Mouse (Mus musculus) midbrain, embryonic 15.5 days (tissue): Measurements from ENCODE around the gene Epgn. TPM values are rescaled to one million over a fixed set of nuclear protein-coding genes. Genes with fewer than 3 reads are reported as not detected.

Source experiments
- ATAC-seq: fragments of 200-750 bp; cut with Nextera tagmentation; replicated peaks from 2 replicates; pipeline ENCODE4 v1.8.0; 2017; ENCODE audit warnings: moderate TSS enrichment
- H3K27ac ChIP-seq: fragments of 300-500 bp; sonication (generic); 2 replicates; pipeline ENCODE4 v1.5.1; 2015; ENCODE audit warnings: mild to moderate bottlenecking, inconsistent platforms
- H3K27me3 ChIP-seq: fragments of 300-500 bp; sonication (generic); replicated peaks from 2 replicates; pipeline ENCODE4 v1.6.1; 2015; ENCODE audit warnings: inconsistent platforms
- H3K36me3 ChIP-seq: fragments of 300-500 bp; sonication (generic); replicated peaks from 2 replicates; pipeline ENCODE4 v1.6.1; 2015; ENCODE audit warnings: inconsistent platforms
- H3K4me1 ChIP-seq: fragments of 300-500 bp; sonication (generic); 2 replicates; pipeline ENCODE4 v1.6.1; 2015; ENCODE audit warnings: inconsistent platforms
- H3K4me2 ChIP-seq: fragments of 300-500 bp; sonication (generic); 2 replicates; pipeline ENCODE4 v1.6.1; 2015; ENCODE audit warnings: inconsistent platforms, mild to moderate bottlenecking, moderate library complexity
- H3K4me3 ChIP-seq: fragments of 300-500 bp; sonication (generic); 2 replicates; pipeline ENCODE4 v1.5.1; 2015; ENCODE audit warnings: mild to moderate bottlenecking, inconsistent platforms
- H3K9ac ChIP-seq: fragments of 300-500 bp; sonication (generic); 2 replicates; pipeline ENCODE4 v1.6.1; 2015; ENCODE audit warnings: mild to moderate bottlenecking, inconsistent platforms
- H3K9me3 ChIP-seq: fragments of 300-500 bp; sonication (generic); 2 replicates; pipeline ENCODE4 v1.6.1; 2016; ENCODE audit warnings: inconsistent platforms
- WGBS: fragments of 180-500 bp; shearing (Covaris S2); methylation state at CpG from one replicate; pipeline ENCODE4 v1.1.7; 2015; ENCODE audit warnings: mixed read lengths; 5-methylcytosine and 5-hydroxymethylcytosine counted together
- polyA plus RNA-seq: library from polyadenylated mRNA; unstranded; fragments of >200 nt; fragmentation: Nextera tagmentation; extraction: Ambion mirVana; gene quantifications from 2 replicates; pipeline ENCODE4 v1.2.1, GENCODE M21; 2015

Epgn gene
- not detected in 2 replicates for polyA plus RNA-seq

DNA sequence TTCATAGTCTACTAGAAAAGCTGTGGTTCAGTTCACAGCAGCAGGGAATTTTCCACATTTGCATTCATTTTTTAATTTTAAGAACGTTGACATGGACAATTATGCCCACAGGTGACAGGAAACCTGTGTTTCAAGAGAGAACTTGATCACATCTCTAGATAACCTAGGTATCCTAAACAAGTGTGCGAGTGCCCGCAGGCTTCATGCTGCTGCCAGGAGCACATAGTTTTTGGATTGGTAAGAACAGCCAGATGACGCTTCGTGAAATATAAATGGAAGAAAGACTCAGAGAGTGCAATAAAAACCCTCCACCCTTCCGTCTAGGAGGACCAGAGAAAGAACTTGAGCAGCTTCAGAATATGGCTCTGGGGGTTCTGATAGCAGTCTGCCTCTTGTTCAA, at the start of gene Epgn:
Gene Epgn (plus strand): TSS at position 301 of the 400 bp plus-strand sequence.
- 83% methylated on average over 6 of the region's 6 CpGs for WGBS
- no peaks in the 10 kb centered on the region for H3K36me3 ChIP-seq
- no peak for ATAC-seq
- H3K27ac ChIP-seq, result no peak within 1 kb of the TSS
- H3K27me3 ChIP-seq, result no peaks in the 10 kb centered on the region
- no peaks in the 10 kb centered on the region for H3K9me3 ChIP-seq
- H3K4me3 ChIP-seq, result no peak within 1 kb of the TSS
- no peak within 1 kb of the TSS for H3K4me2 ChIP-seq
- H3K9ac ChIP-seq, result no peak within 1 kb of the TSS
- no peaks in the 10 kb centered on the region for H3K4me1 ChIP-seq

GRCm38 (mm10) chr5:90980297-90980696, 47.0 kb upstream of the Epgn start:
- Histone ChIP-seq H3K4me3 (no peak overlapping the region), H3K9me3 (no peaks in the 10 kb centered on the region), H3K27me3 (no peaks in the 10 kb centered on the region), H3K4me1 (no peaks in the 10 kb centered on the region), H3K36me3 (no peaks in the 10 kb centered on the region), H3K9ac (no peak overlapping the region), H3K4me2 (no peak overlapping the region), H3K27ac (no peak overlapping the region)
- ATAC-seq, result no peak
- 91% methylated on average over 7 of the region's 7 CpGs for WGBS

- Histone ChIP-seq H3K27ac (no peak overlapping the region), H3K36me3 (no peaks in the 10 kb centered on the region), H3K27me3 (no peaks in the 10 kb centered on the region), H3K9me3 (no peaks in the 10 kb centered on the region), H3K4me1 (no peaks in the 10 kb centered on the region), H3K9ac (no peak overlapping the region), H3K4me3 (no peak overlapping the region), H3K4me2 (no peak overlapping the region)
- 61% methylated on average over 5 of the region's 5 CpGs for WGBS
- no peak for ATAC-seq
Observed at GRCm38 (mm10) chr5:90987605-90988004, 39.7 kb upstream of the Epgn start.

DNA sequence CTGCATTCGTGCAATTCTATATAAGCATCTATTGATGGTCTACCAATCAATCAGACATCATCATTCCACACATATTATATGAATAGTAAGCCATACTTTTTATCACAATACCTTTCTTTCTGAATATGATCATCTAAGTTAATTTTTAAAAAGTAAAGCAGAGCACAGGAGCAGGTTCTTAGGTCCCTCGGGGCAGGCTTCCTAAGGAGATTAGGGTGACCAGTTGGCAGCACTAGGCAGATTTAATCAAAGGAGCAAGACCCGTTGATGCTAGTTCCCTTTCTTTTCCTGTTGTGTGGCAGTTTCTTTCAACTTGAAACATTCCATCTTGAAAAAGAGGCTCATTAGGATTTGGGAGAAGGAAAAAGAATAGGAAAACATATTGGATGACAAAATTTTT, 39.1 kb upstream of the Epgn start:
- Histone ChIP-seq H3K27me3 (no peaks in the 10 kb centered on the region), H3K27ac (no peak overlapping the region), H3K9me3 (no peaks in the 10 kb centered on the region), H3K4me2 (no peak overlapping the region), H3K9ac (no peak overlapping the region), H3K4me3 (no peak overlapping the region), H3K4me1 (no peaks in the 10 kb centered on the region), H3K36me3 (no peaks in the 10 kb centered on the region)
- 67% methylated on average over 3 of the region's 3 CpGs for WGBS
- ATAC-seq, result no peak

DNA sequence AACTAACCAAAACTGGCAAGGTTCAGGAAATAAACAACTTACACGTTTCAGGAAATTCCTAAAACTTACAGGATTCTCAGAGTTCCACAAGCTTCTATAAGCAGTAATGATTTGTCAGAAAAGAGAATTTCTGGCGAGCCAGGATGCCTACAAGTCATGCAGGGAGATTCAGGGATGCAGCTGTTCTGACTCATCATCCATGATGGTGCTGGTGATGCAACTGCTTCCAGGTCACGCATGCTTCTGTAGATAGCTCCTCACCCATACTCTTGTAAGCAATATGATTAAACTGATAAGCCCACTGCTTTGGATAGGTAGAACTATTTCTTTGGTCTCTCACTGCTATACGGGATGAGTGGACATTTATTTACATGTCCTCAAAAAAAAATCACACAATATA, 38.7 kb upstream of the Epgn start:
- Histone ChIP-seq H3K9ac (no peak overlapping the region), H3K36me3 (no peaks in the 10 kb centered on the region), H3K9me3 (no peaks in the 10 kb centered on the region), H3K27ac (no peak overlapping the region), H3K27me3 (no peaks in the 10 kb centered on the region), H3K4me2 (no peak overlapping the region), H3K4me3 (no peak overlapping the region), H3K4me1 (no peaks in the 10 kb centered on the region)
- WGBS, result 93% methylated on average over 4 of the region's 4 CpGs
- ATAC-seq, result no peak

DNA sequence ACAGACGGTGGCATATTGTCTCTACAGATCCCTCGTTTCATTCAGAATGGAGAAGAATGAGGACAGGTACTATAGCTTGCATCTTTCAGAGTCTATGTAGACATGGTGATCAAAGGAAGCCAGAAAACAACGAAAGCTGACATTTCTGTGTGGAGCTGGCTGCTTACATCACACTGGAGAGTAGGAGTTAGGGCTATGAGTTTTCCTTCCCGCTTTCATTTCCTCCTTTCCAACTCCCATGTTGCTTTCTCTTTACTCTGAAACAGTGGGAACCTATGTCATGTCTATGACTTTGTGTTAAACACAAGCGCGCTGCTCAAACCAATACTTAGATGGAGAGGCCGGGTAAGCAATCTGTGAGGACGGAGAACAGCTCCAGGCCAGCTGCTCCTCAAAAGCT, 27.3 kb upstream of the Epgn start:
- H3K27me3 ChIP-seq, result no peaks in the 10 kb centered on the region
- no peaks in the 10 kb centered on the region for H3K4me1 ChIP-seq
- H3K9me3 ChIP-seq, result no peaks in the 10 kb centered on the region
- no peak overlapping the region for H3K9ac ChIP-seq
- 97% methylated on average over 8 of the region's 8 CpGs for WGBS
- no peak overlapping the region for H3K4me2 ChIP-seq
- H3K4me3 ChIP-seq, result no peak overlapping the region
- ATAC-seq, result no peak
- no peaks in the 10 kb centered on the region for H3K36me3 ChIP-seq
- no peak overlapping the region for H3K27ac ChIP-seq

DNA sequence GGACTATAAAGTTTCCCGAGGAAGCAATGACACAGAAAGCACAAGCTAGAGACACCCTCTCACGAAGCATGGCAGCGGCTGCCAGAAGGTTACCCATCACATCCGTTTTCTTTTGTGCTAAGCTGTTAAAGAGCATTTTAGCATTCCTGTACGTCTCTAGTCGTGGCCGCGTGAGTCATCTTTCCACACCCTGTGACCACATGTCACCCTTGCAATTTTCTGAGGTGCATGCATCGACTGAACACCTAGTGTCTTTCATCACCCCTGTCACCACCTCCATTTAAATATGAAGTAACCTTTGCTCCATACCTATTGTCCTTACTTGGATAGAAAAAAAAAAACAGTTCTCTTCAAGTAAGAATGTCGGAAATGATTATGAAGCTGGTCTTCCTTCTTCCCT, 12.0 kb upstream of the Epgn start:
- Histone ChIP-seq H3K27ac (no peak overlapping the region), H3K4me2 (no peak overlapping the region), H3K27me3 (no peaks in the 10 kb centered on the region), H3K4me1 (no peaks in the 10 kb centered on the region), H3K36me3 (no peaks in the 10 kb centered on the region), H3K9ac (no peak overlapping the region), H3K4me3 (no peak overlapping the region), H3K9me3 (no peaks in the 10 kb centered on the region)
- WGBS, result 91% methylated on average over 10 of the region's 10 CpGs
- no peak for ATAC-seq

DNA sequence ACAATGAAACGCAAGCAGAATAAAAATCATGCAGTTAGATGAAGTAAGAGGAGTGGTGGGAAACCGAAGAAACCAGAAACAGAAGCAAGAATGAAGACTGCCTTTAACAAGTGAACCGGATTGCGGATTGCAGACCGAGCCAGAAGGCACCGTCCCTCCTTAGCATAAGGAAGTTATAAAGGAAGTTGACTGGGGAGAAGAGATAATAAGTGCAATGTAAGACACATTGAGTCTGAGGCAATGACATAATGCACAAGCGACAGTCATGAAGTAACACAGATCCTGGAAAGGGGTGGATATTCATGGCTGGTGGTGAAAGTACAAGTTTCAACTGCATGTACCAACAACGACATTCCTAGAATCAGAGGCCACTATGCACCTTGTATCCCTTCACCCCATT, 4.2 kb upstream of the Epgn start:
- no peaks in the 10 kb centered on the region for H3K9me3 ChIP-seq
- no peak overlapping the region for H3K4me3 ChIP-seq
- 95% methylated on average over 8 of the region's 8 CpGs for WGBS
- no peaks in the 10 kb centered on the region for H3K4me1 ChIP-seq
- H3K4me2 ChIP-seq, result no peak overlapping the region
- H3K27ac ChIP-seq, result no peak overlapping the region
- H3K9ac ChIP-seq, result no peak overlapping the region
- H3K36me3 ChIP-seq, result no peaks in the 10 kb centered on the region
- no peak for ATAC-seq
- H3K27me3 ChIP-seq, result no peaks in the 10 kb centered on the region

DNA sequence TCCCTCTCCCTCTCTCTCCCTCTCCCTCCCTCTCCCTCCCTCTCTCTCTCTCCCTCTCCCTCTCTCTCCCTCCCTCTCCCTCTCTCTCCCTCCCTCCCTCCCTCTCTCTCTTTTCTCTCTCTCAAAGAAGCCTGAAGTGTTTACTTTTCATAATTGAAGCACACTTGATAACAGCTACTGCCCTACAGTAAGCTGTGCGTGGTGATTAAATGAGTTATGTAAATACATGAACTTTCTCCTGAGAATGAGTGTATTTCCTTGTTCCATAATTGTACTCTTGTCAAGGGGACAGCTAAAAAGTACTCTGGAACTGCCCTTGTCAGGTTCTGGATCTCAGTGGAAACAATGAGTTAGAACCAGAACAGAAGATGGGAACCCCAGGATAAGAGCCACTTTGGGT, 576 bp downstream of the Epgn start:
- Histone ChIP-seq H3K9me3 (no peaks in the 10 kb centered on the region), H3K27ac (no peak overlapping the region), H3K36me3 (no peaks in the 10 kb centered on the region), H3K27me3 (no peaks in the 10 kb centered on the region), H3K9ac (no peak overlapping the region), H3K4me1 (no peaks in the 10 kb centered on the region), H3K4me3 (no peak overlapping the region), H3K4me2 (no peak overlapping the region)
- no peak for ATAC-seq
- WGBS, result 72% methylated on average over 1 of the region's 1 CpGs

DNA sequence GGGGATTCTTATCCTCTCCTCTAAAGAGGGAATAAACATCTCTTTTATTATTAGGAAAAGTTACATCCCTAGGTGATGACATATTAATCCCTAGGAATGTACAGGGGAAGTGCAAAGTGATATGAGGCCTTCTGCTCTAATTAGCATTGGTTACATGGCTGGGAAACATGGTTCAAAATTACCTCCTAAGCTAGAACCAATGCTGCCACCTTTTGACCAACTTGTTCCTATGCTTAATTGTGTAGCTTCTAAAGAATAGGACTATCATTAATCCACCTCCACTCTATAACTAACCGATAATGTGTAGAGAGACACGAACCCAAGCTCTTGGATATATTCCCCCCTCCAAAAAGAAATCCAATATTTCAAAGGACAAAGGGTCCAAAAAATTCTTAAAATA, 3.4 kb downstream of the Epgn start:
- H3K4me2 ChIP-seq, result no peak overlapping the region
- no peak overlapping the region for H3K27ac ChIP-seq
- no peaks in the 10 kb centered on the region for H3K27me3 ChIP-seq
- no peaks in the 10 kb centered on the region for H3K36me3 ChIP-seq
- H3K4me1 ChIP-seq, result no peaks in the 10 kb centered on the region
- WGBS, result 94% methylated on average over 2 of the region's 2 CpGs
- no peak for ATAC-seq
- no peaks in the 10 kb centered on the region for H3K9me3 ChIP-seq
- no peak overlapping the region for H3K9ac ChIP-seq
- H3K4me3 ChIP-seq, result no peak overlapping the region

GRCm38 (mm10) chr5:91035341-91035740, 8.1 kb downstream of the Epgn start:
- no peak for ATAC-seq
- no peaks in the 10 kb centered on the region for H3K36me3 ChIP-seq
- no peak overlapping the region for H3K4me3 ChIP-seq
- no peak overlapping the region for H3K4me2 ChIP-seq
- H3K27ac ChIP-seq, result no peak overlapping the region
- 91% methylated on average over 2 of the region's 2 CpGs for WGBS
- H3K9me3 ChIP-seq, result no peaks in the 10 kb centered on the region
- H3K4me1 ChIP-seq, result no peaks in the 10 kb centered on the region
- H3K27me3 ChIP-seq, result no peaks in the 10 kb centered on the region
- no peak overlapping the region for H3K9ac ChIP-seq

DNA sequence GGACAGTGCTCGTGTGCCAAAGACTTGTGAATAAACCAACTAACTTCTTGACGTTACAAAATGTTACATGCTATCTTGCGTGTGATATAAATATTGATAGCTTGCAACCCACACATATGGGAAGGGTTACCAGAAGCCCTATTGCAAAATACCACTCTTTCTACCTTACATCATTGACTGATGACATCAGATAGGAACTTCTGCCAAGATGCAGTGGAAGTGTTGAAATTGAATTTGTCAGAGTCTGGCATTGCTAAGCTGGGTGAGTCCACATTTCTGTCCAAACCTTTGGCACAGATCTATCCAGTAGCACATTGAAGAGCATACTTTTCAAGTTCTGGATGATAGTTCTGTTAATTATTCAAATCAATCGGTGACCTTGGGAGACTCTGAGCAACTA, 9.4 kb downstream of the Epgn start:
- WGBS, result 95% methylated on average over 4 of the region's 4 CpGs
- Histone ChIP-seq H3K36me3 (no peaks in the 10 kb centered on the region), H3K27ac (no peak overlapping the region), H3K27me3 (no peaks in the 10 kb centered on the region), H3K9me3 (no peaks in the 10 kb centered on the region), H3K9ac (no peak overlapping the region), H3K4me1 (no peaks in the 10 kb centered on the region), H3K4me3 (no peak overlapping the region), H3K4me2 (no peak overlapping the region)
- no peak for ATAC-seq

GRCm38 (mm10) chr5:91037756-91038155, 10.5 kb downstream of the Epgn start:
- Histone ChIP-seq H3K4me2 (no peak overlapping the region), H3K27ac (no peak overlapping the region), H3K27me3 (no peaks in the 10 kb centered on the region), H3K9ac (no peak overlapping the region), H3K36me3 (no peaks in the 10 kb centered on the region), H3K4me3 (no peak overlapping the region), H3K9me3 (no peaks in the 10 kb centered on the region), H3K4me1 (no peaks in the 10 kb centered on the region)
- no peak for ATAC-seq
- 65% methylated on average over 2 of the region's 2 CpGs for WGBS

DNA sequence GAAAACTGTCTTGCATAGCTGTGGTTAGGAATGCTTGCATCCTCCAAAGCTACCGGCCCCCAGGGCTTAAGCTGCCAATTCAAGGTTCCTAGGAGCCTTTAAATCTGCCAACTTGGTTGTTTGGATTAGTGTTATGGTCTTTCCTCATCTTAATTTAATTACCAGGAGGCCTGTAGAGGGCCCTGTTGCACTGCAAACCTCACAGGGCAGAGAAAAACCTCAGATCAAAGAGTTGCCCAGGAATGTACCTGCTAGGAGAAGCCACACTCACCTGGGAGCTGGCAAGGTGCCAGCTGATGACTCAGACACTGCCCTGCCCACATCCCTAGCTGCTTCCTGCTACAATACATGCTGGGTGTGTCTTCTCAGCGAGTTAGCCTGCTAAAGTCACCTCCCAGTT, 11.3 kb downstream of the Epgn start:
- no peaks in the 10 kb centered on the region for H3K36me3 ChIP-seq

More for the DNA sequence above, 11.3 kb downstream of the Epgn start:
- Histone ChIP-seq H3K27ac (no peak overlapping the region), H3K4me1 (no peaks in the 10 kb centered on the region), H3K4me3 (no peak overlapping the region), H3K9me3 (no peaks in the 10 kb centered on the region), H3K27me3 (no peaks in the 10 kb centered on the region), H3K9ac (no peak overlapping the region), H3K4me2 (no peak overlapping the region)
- no peak for ATAC-seq
- 13% methylated on average over 2 of the region's 2 CpGs for WGBS
